Mouse (Mus musculus) brain, adult 10 weeks (tissue): ENCODE measurements around the gene Kif14. TPM values are rescaled to one million over a fixed set of nuclear protein-coding genes. Genes with fewer than 3 reads are reported as not detected.

Experiments used
- polyA plus RNA-seq: library from polyadenylated mRNA; stranded (reverse); fragments of 350-450 nt; fragmentation: Illumina TruSeq; extraction: RNeasy Lipid Tissue Mini Kit (QIAGEN cat#74804); gene quantifications from one replicate; pipeline ENCODE4 v1.2.3, GENCODE M21; 2015; ENCODE audit warnings: low read depth, low replicate concordance

Kif14 gene
- polyA plus RNA-seq = not detected

DNA sequence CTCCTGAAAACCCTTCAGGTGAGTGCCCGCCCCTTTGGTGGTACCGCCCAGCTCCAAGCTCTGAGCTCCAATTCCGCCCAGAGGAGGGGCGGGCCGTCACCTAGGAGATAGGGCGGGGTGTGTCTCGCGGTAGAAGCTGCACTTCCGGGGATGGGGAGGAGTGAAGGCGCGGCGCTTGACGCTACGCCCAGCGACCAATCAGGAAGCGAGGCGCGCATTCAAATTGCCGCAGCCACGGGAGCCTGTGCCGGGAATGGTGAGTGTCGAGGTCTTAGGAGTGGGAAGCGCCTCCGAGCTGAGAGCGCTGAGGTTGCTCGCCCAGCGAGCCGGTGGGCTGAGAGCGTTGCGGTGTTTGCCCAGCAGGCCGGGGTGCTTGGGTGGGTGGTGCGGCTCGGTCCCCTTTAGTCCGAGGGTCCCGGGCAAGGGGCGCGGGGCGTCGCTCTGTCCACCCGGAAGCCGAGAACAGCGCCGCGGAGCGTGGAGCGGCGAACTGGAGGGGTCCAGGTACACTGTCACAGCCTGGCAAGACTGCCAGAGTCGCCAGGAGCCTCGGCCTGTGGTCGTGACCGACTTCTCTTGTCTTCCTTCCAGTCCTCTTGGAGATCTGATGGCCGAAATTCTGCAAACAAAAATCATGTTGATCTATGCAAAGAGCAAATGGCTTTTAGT lies at the start of gene Kif14:
Gene Kif14 (plus strand): TSS at position 201 of the 669 bp plus-strand sequence.

Other genes starting within 250 kb of the Kif14 start
- gene Inava, start 232.1 kb upstream of the Kif14 start, polyA plus RNA-seq = 1.3 TPM
- gene Gpr25, start 205.5 kb upstream of the Kif14 start, polyA plus RNA-seq = 2.1 TPM
- 75.1 TPM for gene Camsap2, start 120.2 kb upstream of the Kif14 start, polyA plus RNA-seq
- 8.6 TPM for gene Ddx59, start 51.1 kb upstream of the Kif14 start, polyA plus RNA-seq
- 24.2 TPM for gene Zfp281, start 158.6 kb downstream of the Kif14 start, polyA plus RNA-seq